Mouse (Mus musculus): ENCODE data around the gene Gmnc. TPM values are rescaled to one million over a fixed set of nuclear protein-coding genes. Genes with fewer than 3 reads are reported as not detected.

Gmnc gene
- total RNA-seq (2018; cell fraction: chromatin; rRNA removed), result not detected
- total RNA-seq (2018; cell fraction: cytosol; rRNA removed), result not detected
- not detected for total RNA-seq (2018; cell fraction: nucleus; rRNA removed)
- not detected in 3 replicates for polyA plus RNA-seq (2018)

DNA sequence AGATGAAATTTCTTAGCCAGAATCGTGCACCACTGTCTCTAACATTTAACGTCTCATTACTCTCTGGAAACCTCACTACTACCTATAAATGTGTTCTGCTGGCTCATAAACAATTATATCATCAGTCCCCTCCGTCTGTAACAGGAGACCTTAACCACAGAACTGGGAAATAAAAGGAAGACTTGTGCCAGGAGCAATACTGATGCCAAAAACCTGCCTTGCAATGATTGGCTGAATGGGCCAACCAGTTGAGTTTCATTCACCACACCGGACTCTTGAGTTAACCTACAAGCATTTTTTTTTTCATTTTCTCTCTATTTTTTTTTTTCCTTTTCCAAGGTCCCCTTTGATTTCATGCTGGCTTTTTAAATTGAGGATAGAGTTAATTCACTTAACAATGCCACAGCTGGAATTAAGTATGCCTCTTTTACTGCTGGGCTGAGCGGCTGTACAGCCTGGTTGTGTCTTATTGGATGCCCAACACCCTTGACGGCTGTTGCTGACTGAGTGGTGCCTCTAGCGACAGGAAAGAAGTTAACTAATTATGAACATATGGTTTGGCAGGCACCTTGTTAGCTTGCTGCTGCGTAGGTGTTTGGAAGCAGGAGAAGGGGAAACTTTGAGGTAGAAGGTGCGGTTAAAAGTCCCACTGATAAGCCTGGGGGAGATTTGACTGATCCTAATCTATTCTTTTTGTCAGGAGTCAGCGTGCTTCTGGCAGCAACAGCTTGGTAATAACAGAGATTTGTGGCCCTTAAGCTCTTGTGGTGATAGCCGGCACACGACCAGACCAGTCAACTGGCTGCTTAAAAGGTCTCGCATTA is at the start of gene Gmnc:
Gene Gmnc, minus strand, starts transcription at position 176 of the 824 bp plus-strand sequence.
- WGBS (ENCODE audit: missing documents), result 76% methylated on average over 13 of the region's 13 CpGs
- Histone ChIP-seq H3K27ac (no peak within 1 kb of the TSS), H3K79me2 (ENCODE audit: inconsistent target) (no peaks in the 10 kb centered on the region), H3K36me3 (ENCODE audit: inconsistent target) (no peaks in the 10 kb centered on the region), H3K4me3 (ENCODE audit: inconsistent target) (no peak within 1 kb of the TSS)

DNA sequence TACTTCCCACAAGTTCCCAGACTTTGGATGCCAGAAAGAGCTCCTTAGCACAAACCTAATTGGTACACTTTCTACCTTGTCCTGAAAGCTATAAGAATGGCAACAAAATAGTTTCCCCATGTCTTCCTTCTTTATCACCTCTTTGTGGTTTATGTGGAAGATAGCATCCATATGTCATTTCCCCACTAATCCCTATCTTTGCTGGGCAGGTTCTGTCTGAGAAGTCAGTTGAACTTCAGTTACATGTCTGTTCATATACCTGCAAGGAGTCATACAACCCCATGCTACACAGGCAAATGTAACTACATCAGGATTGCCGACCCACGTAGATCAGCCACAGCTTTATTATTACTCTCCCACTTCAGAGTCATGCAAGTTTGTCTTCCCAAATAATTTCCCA is 35.8 kb upstream of the Gmnc start:
- Histone ChIP-seq H3K36me3 (ENCODE audit: inconsistent target) (no peaks in the 10 kb centered on the region), H3K79me2 (ENCODE audit: inconsistent target) (no peaks in the 10 kb centered on the region), H3K27ac (no peak overlapping the region), H3K4me3 (ENCODE audit: inconsistent target) (no peak overlapping the region)
- 96% methylated on average over 2 of the region's 2 CpGs for WGBS (ENCODE audit: missing documents)

- no peak overlapping the region for H3K4me3 ChIP-seq (ENCODE audit: inconsistent target)
- 88% methylated on average over 4 of the region's 4 CpGs for WGBS (ENCODE audit: missing documents)
- no peaks in the 10 kb centered on the region for H3K79me2 ChIP-seq (ENCODE audit: inconsistent target)
- no peak overlapping the region for H3K27ac ChIP-seq
- H3K36me3 ChIP-seq (ENCODE audit: inconsistent target), result no peaks in the 10 kb centered on the region
These were observed 34.8 kb upstream of the Gmnc start for GRCm38 (mm10) chr16:27026226-27026625.

DNA sequence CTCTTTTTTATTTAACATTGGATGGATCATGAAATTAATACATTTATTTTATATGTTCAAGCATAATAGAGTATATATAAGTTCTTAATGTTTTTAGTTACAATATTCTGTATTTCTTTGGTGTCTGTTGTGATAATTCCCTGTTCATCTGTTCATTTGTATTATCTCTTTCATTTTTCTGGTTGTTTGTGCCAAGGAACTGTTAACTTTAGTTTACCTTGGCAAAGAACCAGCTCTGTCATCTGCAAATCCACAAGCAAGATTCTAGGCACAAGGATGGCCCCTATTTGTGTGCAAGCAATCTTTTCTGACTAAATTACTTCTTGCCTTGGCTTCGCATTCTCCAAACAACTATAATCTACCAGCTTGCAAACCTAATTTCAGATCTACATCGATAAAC is 31.3 kb upstream of the Gmnc start:
- Histone ChIP-seq H3K79me2 (ENCODE audit: inconsistent target) (no peaks in the 10 kb centered on the region), H3K4me3 (ENCODE audit: inconsistent target) (no peak overlapping the region), H3K36me3 (ENCODE audit: inconsistent target) (no peaks in the 10 kb centered on the region), H3K27ac (no peak overlapping the region)
- 90% methylated on average over 2 of the region's 2 CpGs for WGBS (ENCODE audit: missing documents)

DNA sequence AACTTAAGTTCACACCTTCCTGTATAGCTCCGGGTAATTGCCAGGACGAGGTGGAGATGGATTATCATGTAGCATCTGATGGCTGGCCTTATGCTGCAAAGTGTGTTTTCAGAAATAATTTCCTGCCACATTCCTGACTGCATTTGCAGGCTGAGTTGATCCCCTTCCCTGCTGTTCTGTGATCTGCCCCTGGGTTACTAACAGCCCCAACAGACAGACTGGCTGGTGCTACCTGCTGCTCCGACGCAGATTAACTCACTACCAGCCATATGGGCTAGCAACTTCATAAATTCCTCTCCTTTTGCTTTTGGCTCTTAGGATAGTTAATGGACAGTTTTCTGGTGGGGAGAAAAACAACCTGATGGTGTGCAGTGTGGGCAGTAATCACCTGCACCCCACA is 25.9 kb upstream of the Gmnc start:
- no peaks in the 10 kb centered on the region for H3K36me3 ChIP-seq (ENCODE audit: inconsistent target)
- 69% methylated on average over 4 of the region's 4 CpGs for WGBS (ENCODE audit: missing documents)
- no peaks in the 10 kb centered on the region for H3K79me2 ChIP-seq (ENCODE audit: inconsistent target)
- H3K27ac ChIP-seq, result no peak overlapping the region
- no peak overlapping the region for H3K4me3 ChIP-seq (ENCODE audit: inconsistent target)

DNA sequence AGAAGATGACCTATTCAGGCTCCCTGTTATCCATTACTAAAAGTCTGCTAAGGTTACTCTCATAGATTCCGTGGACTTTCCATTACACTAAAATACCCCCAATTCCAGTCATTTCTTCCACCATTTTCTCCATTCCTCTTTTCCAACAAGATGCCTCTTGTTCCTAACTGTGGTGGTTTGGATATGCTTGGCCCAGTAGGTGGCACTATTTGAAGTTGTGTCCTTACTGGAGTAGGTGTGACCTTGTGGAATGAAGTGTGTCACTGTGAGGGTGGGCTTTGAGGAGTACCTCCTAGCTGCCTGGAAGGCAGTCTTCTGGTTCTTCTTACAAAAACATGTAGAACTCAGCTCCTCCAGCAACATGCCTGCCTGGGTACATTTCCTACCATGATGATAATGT is 11.3 kb upstream of the Gmnc start:
- WGBS (ENCODE audit: missing documents), result 89% methylated on average over 1 of the region's 1 CpGs
- H3K36me3 ChIP-seq (ENCODE audit: inconsistent target), result no peaks in the 10 kb centered on the region
- H3K27ac ChIP-seq, result no peak overlapping the region
- no peaks in the 10 kb centered on the region for H3K79me2 ChIP-seq (ENCODE audit: inconsistent target)
- no peak overlapping the region for H3K4me3 ChIP-seq (ENCODE audit: inconsistent target)

- no peak overlapping the region for H3K27ac ChIP-seq
- 58% methylated on average over 2 of the region's 2 CpGs for WGBS (ENCODE audit: missing documents)
- H3K36me3 ChIP-seq (ENCODE audit: inconsistent target), result no peaks in the 10 kb centered on the region
- no peak overlapping the region for H3K4me3 ChIP-seq (ENCODE audit: inconsistent target)
- no peaks in the 10 kb centered on the region for H3K79me2 ChIP-seq (ENCODE audit: inconsistent target)
These were observed 8.1 kb upstream of the Gmnc start for GRCm38 (mm10) chr16:26999563-26999962.

GRCm38 (mm10) chr16:26989415-26990315 is 1.8 kb downstream of the Gmnc start:
- WGBS (ENCODE audit: missing documents), result 78% methylated on average over 19 of the region's 19 CpGs
- no peak overlapping the region for H3K4me3 ChIP-seq (ENCODE audit: inconsistent target)

GRCm38 (mm10) chr16:26988188-26988587 is 3.3 kb downstream of the Gmnc start:
- no peak overlapping the region for H3K4me3 ChIP-seq (ENCODE audit: inconsistent target)
- 79% methylated on average over 1 of the region's 1 CpGs for WGBS (ENCODE audit: missing documents)
- H3K79me2 ChIP-seq (ENCODE audit: inconsistent target), result no peaks in the 10 kb centered on the region

More at GRCm38 (mm10) chr16:26989415-26990315, 1.8 kb downstream of the Gmnc start:
- Histone ChIP-seq H3K27ac (no peak overlapping the region), H3K36me3 (ENCODE audit: inconsistent target) (no peaks in the 10 kb centered on the region), H3K79me2 (ENCODE audit: inconsistent target) (no peaks in the 10 kb centered on the region)

DNA sequence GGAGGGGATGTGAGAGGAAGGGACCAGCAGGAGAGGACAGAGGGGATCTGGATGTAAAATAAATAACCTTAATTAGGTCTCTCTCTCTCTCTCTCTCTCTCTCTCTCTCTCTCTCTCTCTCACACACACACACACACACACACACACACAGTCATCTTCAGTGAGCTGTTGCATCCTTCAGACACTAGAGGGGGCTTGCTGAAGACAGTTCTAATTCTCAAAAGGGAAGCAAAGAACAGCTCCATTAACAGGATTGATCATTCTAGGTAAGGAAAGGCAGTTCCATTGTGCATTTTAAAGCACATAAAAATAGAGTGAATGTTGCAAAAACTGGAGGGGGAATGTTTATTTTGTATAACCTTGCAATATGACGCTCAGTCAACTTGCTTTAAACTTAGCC is 5.7 kb downstream of the Gmnc start:
- H3K27ac ChIP-seq, result no peak overlapping the region
- no peaks in the 10 kb centered on the region for H3K36me3 ChIP-seq (ENCODE audit: inconsistent target)
- WGBS (ENCODE audit: missing documents), result 71% methylated on average over 1 of the region's 1 CpGs
- H3K79me2 ChIP-seq (ENCODE audit: inconsistent target), result no peaks in the 10 kb centered on the region
- H3K4me3 ChIP-seq (ENCODE audit: inconsistent target), result no peak overlapping the region

More at GRCm38 (mm10) chr16:26988188-26988587, 3.3 kb downstream of the Gmnc start:
- Histone ChIP-seq H3K36me3 (ENCODE audit: inconsistent target) (no peaks in the 10 kb centered on the region), H3K27ac (no peak overlapping the region)

DNA sequence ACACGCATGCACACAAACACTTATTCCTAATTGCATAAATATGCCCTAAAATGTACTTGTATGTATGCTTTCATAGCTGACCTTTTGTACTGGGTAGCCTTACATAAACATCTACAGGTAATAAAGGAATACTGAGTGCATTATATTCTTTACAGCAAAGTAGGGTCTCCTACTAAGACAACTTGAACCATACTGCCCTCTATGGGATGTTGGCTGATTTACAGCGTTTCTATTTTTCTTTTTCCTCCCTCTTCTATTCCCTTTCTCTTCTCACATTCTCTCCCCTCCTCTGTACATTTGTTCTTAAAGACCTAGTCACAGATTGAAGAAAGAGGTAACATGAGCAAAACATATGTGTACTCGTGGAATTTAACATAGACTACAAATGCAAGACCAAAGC is 9.3 kb downstream of the Gmnc start:
- Histone ChIP-seq H3K79me2 (ENCODE audit: inconsistent target) (no peaks in the 10 kb centered on the region), H3K4me3 (ENCODE audit: inconsistent target) (no peak overlapping the region), H3K27ac (no peak overlapping the region), H3K36me3 (ENCODE audit: inconsistent target) (no peaks in the 10 kb centered on the region)
- WGBS (ENCODE audit: missing documents), result 20% methylated on average over 1 of the region's 3 CpGs

- Histone ChIP-seq H3K79me2 (ENCODE audit: inconsistent target) (no peaks in the 10 kb centered on the region), H3K36me3 (ENCODE audit: inconsistent target) (no peaks in the 10 kb centered on the region), H3K4me3 (ENCODE audit: inconsistent target) (no peak overlapping the region), H3K27ac (no peak overlapping the region)
- 11% methylated on average over 28 of the region's 28 CpGs for WGBS (ENCODE audit: missing documents)
These were observed 23.5 kb downstream of the Gmnc start for GRCm38 (mm10) chr16:26967967-26968366.

DNA sequence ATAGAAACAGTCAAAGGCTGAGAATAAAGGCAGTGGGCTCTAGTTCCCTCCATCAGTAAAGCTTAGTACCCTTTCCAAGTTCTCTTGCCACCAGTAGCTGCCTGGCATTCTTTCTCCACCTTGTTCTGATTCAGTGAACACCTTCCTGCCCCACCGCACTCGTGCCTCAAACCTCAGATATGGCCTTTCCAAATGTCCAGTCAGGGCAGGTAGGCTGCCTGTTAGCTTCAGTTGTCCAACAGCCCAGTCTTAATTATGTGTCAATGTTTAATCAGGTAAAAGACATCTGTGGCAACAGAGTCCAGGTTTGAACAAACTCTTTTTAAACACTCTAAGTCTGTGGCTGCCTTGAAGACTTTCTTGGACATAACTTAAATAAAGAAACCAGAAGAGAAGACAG is 24.6 kb downstream of the Gmnc start:
- Histone ChIP-seq H3K4me3 (ENCODE audit: inconsistent target) (no peak overlapping the region), H3K79me2 (ENCODE audit: inconsistent target) (no peaks in the 10 kb centered on the region), H3K36me3 (ENCODE audit: inconsistent target) (no peaks in the 10 kb centered on the region), H3K27ac (no peak overlapping the region)
- WGBS (ENCODE audit: missing documents), result 89% methylated on average over 2 of the region's 2 CpGs

GRCm38 (mm10) chr16:26961971-26962370 is 29.5 kb downstream of the Gmnc start:
- H3K4me3 ChIP-seq (ENCODE audit: inconsistent target), result no peak overlapping the region
- H3K36me3 ChIP-seq (ENCODE audit: inconsistent target), result no peaks in the 10 kb centered on the region
- no peak overlapping the region for H3K27ac ChIP-seq
- H3K79me2 ChIP-seq (ENCODE audit: inconsistent target), result no peaks in the 10 kb centered on the region

GRCm38 (mm10) chr16:26951601-26952000 is 39.9 kb downstream of the Gmnc start:
- Histone ChIP-seq H3K27ac (no peak overlapping the region), H3K36me3 (ENCODE audit: inconsistent target) (no peaks in the 10 kb centered on the region), H3K79me2 (ENCODE audit: inconsistent target) (no peaks in the 10 kb centered on the region), H3K4me3 (ENCODE audit: inconsistent target) (no peak overlapping the region)
- 87% methylated on average over 3 of the region's 3 CpGs for WGBS (ENCODE audit: missing documents)
